Mouse (Mus musculus) midbrain, embryonic 15.5 days (tissue): ENCODE data around the gene Ak1. TPM values are rescaled to one million over a fixed set of nuclear protein-coding genes. Genes with fewer than 3 reads are reported as not detected.

Experiments
- ATAC-seq: fragments of 200-750 bp; cut with Nextera tagmentation; replicated peaks from 2 replicates; pipeline ENCODE4 v1.8.0; 2017; ENCODE audit warnings: moderate TSS enrichment
- H3K27ac ChIP-seq: fragments of 300-500 bp; sonication (generic); 2 replicates; pipeline ENCODE4 v1.5.1; 2015; ENCODE audit warnings: mild to moderate bottlenecking, inconsistent platforms
- H3K27me3 ChIP-seq: fragments of 300-500 bp; sonication (generic); replicated peaks from 2 replicates; pipeline ENCODE4 v1.6.1; 2015; ENCODE audit warnings: inconsistent platforms
- H3K36me3 ChIP-seq: fragments of 300-500 bp; sonication (generic); replicated peaks from 2 replicates; pipeline ENCODE4 v1.6.1; 2015; ENCODE audit warnings: inconsistent platforms
- H3K4me1 ChIP-seq: fragments of 300-500 bp; sonication (generic); 2 replicates; pipeline ENCODE4 v1.6.1; 2015; ENCODE audit warnings: inconsistent platforms
- H3K4me2 ChIP-seq: fragments of 300-500 bp; sonication (generic); 2 replicates; pipeline ENCODE4 v1.6.1; 2015; ENCODE audit warnings: inconsistent platforms, mild to moderate bottlenecking, moderate library complexity
- H3K4me3 ChIP-seq: fragments of 300-500 bp; sonication (generic); 2 replicates; pipeline ENCODE4 v1.5.1; 2015; ENCODE audit warnings: mild to moderate bottlenecking, inconsistent platforms
- H3K9ac ChIP-seq: fragments of 300-500 bp; sonication (generic); 2 replicates; pipeline ENCODE4 v1.6.1; 2015; ENCODE audit warnings: mild to moderate bottlenecking, inconsistent platforms
- H3K9me3 ChIP-seq: fragments of 300-500 bp; sonication (generic); 2 replicates; pipeline ENCODE4 v1.6.1; 2016; ENCODE audit warnings: inconsistent platforms
- WGBS: fragments of 180-500 bp; shearing (Covaris S2); methylation state at CpG from one replicate; pipeline ENCODE4 v1.1.7; 2015; ENCODE audit warnings: mixed read lengths; 5-methylcytosine and 5-hydroxymethylcytosine counted together
- polyA plus RNA-seq: library from polyadenylated mRNA; unstranded; fragments of >200 nt; fragmentation: Nextera tagmentation; extraction: Ambion mirVana; gene quantifications from 2 replicates; pipeline ENCODE4 v1.2.1, GENCODE M21; 2015

Ak1 gene
- polyA plus RNA-seq, 1 experiment from 2014 or later, result 97.6 TPM

DNA sequence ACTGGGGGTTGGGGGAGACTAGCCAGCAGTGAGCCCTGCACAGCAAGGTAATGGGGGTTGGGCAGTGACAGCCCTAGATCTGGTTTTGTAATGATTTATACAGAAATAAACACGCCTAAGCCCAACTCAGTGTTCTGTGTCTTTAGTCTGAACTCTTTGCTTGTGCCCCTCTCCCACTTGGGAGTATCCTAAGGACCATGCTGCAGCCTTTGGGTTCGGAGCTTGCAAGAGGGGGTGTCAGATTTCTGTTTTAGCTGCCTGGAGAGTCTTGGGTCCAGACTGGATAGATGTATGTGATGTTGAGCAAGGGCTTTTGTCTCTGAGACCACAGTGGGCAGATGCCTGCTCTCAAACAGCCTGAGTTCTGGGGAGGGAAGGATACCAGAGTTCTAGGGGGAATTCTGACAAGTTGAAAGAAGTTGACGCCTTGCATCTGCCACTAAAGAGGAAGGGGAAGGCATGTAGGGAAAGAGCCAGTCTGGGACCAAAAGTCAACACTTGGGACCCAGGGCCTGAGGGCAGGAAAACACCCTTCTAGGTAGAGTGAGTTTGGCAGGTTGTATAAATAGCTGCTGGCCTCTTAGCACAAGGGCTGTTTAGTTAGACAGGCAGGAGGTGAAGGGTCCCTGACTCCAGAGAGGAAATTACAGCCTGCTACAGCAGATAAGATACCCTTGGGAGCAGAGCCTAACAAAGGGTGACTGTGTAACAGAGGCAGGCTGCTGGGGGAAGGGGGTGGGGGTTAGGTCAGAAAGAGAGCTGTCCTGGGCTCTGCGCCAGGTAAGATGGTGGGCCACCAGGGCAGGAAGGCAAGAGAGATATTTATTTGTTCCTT, 659 bp upstream of the Ak1 start:
- H3K27ac ChIP-seq, result peak overlapping the region; percentile 21; the same call in 1 of the 2 replicates
- no peaks in the 10 kb centered on the region for H3K36me3 ChIP-seq
- no peaks in the 10 kb centered on the region for H3K27me3 ChIP-seq
- no peak overlapping the region for H3K4me2 ChIP-seq
- no peaks in the 10 kb centered on the region for H3K9me3 ChIP-seq
- WGBS, result 44% methylated on average over 4 of the region's 4 CpGs
- no peak for ATAC-seq
- no peak overlapping the region for H3K9ac ChIP-seq
- peaks cover 30% of the 10 kb centered on the region for H3K4me1 ChIP-seq
- no peak overlapping the region for H3K4me3 ChIP-seq

DNA sequence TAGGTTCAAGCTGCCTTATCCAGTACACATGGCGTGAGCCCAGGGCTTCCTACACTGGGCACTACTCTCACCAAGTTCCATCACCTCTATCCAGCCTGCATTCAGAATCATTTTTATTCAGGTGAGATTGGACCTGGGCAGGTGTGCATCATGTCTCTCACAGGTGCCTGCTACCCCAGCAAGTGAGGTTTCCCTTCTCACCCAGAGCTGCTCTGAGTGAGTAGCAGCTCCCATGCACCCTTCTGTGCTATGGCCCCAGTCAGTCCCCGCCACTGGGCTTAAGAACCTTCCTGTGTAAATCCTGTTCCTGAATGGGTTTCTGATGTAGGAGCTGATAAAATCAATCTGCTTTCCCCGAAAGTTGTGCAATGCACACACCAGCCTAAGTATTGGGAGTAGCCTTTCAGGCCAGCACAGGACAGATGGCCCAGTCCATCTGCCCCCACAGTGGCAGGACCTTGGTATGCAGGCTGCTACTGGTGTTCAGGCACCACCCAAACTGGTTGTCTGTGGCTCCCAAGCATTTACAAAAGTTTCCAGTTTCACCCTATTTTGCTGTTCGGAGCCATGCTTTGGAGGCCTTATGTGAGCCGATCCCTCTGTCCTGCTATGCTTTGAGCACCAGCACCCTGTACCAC, 2.7 kb downstream of the Ak1 start:
- Histone ChIP-seq H3K36me3 (no peaks in the 10 kb centered on the region), H3K9ac (no peak overlapping the region), H3K9me3 (no peaks in the 10 kb centered on the region), H3K4me1 (peaks cover 58% of the 10 kb centered on the region), H3K4me2 (no peak overlapping the region), H3K27me3 (no peaks in the 10 kb centered on the region), H3K27ac (no peak overlapping the region), H3K4me3 (no peak overlapping the region)
- no peak for ATAC-seq
- WGBS, result 77% methylated on average over 5 of the region's 5 CpGs

DNA sequence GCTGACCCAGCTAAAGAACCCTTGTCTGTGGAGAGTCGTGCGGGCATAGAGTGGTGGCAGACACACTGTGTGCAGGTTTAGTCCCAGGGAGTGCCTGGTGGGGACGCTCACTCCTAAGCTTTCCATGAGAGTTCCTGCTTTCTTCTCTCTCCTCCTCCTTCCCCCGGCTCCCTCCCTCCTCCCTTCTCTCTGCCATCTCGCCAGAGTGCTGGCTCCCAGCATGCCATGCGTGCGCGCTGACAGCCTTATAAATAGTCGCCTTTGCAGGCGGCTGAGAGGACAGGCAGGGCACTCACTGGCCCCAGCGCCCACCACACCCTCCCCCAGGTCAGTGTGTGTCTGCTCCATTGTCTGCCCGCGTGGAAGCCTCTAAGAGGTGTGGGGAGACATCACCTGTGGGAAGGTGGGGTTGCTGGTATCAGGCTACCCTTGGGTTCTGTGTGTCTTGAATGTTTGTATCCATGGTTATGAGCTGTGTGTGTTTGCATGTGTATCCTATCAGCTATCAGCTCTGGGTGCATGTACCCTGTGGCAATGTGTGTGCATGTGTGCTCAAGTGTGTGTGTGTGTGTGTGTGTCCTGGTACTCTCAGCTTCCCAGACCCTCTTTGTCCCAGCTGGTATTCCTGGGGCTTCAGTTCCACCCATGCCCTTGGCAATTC, 3.8 kb downstream of the Ak1 start:
- peak overlapping the region; percentile 57 for H3K4me2 ChIP-seq
- no peaks in the 10 kb centered on the region for H3K27me3 ChIP-seq
- peak overlapping the region; percentile 43 for H3K9ac ChIP-seq
- H3K9me3 ChIP-seq, result no peaks in the 10 kb centered on the region
- H3K36me3 ChIP-seq, result no peaks in the 10 kb centered on the region
- H3K4me1 ChIP-seq, result peaks cover 65% of the 10 kb centered on the region
- peak overlapping the region; percentile 83 for H3K27ac ChIP-seq
- peak; percentile 75 for ATAC-seq
- WGBS, result under 1% methylated on average over 13 of the region's 13 CpGs
- H3K4me3 ChIP-seq, result peak overlapping the region; percentile 35

DNA sequence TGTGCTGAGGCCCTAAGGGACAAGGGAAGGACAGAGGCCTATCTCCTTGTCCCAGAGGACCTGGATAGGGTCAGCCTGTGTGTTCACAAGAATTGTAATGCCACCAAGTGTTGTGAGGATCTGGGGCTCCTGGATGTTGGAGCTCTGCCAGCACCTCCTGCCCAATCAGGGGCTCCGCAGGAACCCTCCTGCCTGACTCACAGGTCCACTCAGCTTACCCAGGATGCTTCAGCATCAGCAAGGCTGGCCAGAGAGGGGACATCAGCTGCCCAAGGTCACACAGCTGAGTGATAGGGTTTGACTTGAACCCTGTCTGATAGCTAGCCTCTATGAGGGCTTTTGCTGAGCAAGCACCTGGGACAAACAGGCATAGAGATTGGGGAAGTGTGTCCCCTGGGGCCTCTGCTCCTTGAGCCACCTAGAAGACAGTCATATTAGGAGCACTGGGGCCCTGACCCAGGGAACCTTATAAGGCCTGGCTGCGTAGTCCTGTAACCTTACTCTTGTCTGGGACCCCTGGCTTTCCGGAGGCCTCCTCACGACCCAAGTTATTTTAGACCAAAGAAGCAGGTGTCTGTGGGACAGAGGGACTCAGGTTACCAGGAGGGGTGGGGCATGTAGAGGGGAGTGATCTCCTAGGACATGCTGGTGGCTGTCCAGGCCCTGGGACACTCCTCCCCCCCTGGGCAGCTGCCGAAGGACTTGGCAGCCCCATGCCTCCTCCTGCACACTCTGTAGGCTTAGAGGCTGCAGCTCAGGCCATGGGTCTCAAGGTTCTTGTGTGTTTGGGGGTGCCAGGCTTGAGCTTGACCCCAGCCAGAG, 4.5 kb downstream of the Ak1 start:
- H3K27ac ChIP-seq, result peak overlapping the region; percentile 83

DNA sequence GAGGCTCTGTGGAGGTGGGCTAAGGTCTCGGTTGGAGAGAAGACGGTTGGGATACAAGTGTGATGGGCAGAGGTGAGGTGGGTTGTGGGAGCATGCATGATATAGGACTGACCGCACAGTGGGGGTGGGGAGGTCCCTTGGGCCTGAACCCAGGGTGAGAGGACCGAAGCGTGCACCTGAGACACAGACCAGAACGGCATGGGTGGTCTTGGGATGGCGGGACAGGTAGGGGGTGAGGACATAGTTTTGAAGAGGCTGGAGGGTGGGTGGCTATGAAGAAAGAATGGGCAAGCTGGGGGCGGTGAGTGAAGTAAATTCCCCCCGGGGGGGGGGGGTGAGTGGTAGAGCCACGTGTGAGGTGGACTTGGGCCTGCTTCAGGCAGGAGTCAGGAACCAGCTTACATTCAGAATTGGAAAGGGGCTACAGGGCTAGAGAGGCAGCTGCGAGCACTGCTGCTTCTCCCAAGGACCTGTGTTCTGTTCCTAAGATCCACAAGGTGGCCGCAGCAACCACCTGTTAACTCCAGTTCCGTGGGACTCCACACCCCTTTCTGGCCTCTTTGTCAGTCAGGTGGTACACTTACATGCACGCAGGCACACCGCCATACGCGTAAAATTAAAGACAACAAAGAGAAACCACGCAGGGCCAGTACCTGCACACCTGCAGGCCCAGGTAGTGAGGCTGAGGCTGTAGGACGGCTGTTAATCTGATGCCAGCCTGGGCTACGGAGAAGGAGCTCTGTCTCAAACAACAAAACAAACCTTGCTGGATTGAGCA, 5.9 kb downstream of the Ak1 start:
- H3K27me3 ChIP-seq, result no peaks in the 10 kb centered on the region
- no peak overlapping the region for H3K9ac ChIP-seq
- H3K4me1 ChIP-seq, result peaks cover 58% of the 10 kb centered on the region
- 76% methylated on average over 20 of the region's 20 CpGs for WGBS
- H3K4me2 ChIP-seq, result no peak overlapping the region
- H3K27ac ChIP-seq, result no peak overlapping the region
- no peak for ATAC-seq
- H3K36me3 ChIP-seq, result no peaks in the 10 kb centered on the region
- no peak overlapping the region for H3K4me3 ChIP-seq
- no peaks in the 10 kb centered on the region for H3K9me3 ChIP-seq

More for the DNA sequence above, 4.5 kb downstream of the Ak1 start:
- Histone ChIP-seq H3K27me3 (no peaks in the 10 kb centered on the region), H3K4me3 (peak overlapping the region; percentile 35), H3K9me3 (no peaks in the 10 kb centered on the region), H3K4me2 (peak overlapping the region; percentile 57), H3K9ac (peak overlapping the region; percentile 43), H3K36me3 (no peaks in the 10 kb centered on the region), H3K4me1 (peaks cover 61% of the 10 kb centered on the region)
- 70% methylated on average over 5 of the region's 5 CpGs for WGBS
- no peak; the same call in 1 of the 2 replicates for ATAC-seq

DNA sequence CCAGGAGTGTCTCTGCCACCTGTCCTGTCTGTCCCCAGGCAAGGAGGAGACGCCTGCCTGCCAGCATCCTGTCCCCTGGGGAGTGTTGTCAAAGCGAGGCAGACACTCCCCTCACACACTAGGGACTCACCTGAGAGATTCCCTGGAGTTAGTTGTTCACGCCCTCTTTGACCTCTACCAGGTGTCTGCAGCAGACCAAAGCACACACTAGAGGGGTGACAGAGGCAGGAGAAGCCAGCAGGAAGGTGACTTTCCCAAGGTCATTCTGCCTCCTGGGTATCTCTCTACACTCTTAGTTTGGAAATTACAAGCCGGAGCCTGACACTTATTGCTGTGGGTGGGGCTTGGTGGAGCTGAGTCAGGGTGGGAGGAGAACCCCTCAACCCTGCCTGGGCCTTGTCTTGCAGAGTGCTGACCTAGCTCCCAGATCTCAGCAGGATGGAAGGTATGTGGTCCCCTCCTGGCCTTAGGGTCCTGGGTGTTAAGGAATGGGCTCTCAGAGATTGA, 6.5 kb downstream of the Ak1 start:
- Histone ChIP-seq H3K27me3 (no peaks in the 10 kb centered on the region), H3K4me3 (no peak overlapping the region), H3K36me3 (no peaks in the 10 kb centered on the region), H3K4me1 (peaks cover 58% of the 10 kb centered on the region), H3K4me2 (peak overlapping the region; percentile 33; the same call in 1 of the 2 replicates), H3K9me3 (no peaks in the 10 kb centered on the region), H3K9ac (no peak overlapping the region; the same call in 1 of the 2 replicates), H3K27ac (0 out of 2 replicates have a peak overlapping the region, but pooled peaks have one; percentile 36)
- WGBS, result 69% methylated on average over 4 of the region's 4 CpGs
- ATAC-seq, result no peak

DNA sequence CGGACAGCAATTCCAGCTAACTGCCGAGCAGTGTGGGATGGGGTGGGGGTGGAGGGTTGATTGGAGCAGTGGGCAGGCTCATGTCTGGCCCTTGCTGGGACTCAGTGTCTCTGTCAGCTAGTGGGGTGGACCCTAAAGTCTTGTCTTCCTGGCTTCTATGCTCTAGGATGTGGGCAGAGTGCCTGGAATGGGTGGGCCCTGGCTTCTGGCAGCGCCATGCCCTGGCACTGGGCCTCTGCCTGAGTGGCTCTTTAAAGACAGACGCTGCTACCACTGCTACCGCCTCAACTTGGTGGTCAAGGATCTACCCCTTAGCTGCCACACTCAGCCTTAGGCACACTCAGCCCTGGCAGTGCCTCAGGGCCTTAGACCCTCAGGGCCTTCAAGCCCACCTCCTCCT, 7.2 kb downstream of the Ak1 start:
- WGBS, result 28% methylated on average over 5 of the region's 5 CpGs
- H3K4me3 ChIP-seq, result no peak overlapping the region
- no peaks in the 10 kb centered on the region for H3K27me3 ChIP-seq
- H3K36me3 ChIP-seq, result no peaks in the 10 kb centered on the region
- no peaks in the 10 kb centered on the region for H3K9me3 ChIP-seq
- peak overlapping the region; percentile 33 for H3K4me2 ChIP-seq
- peaks cover 58% of the 10 kb centered on the region for H3K4me1 ChIP-seq
- H3K27ac ChIP-seq, result peak overlapping the region; percentile 67
- 0 out of 2 replicates have a peak, but pooled peaks have one; percentile 13 for ATAC-seq
- no peak overlapping the region; the same call in 1 of the 2 replicates for H3K9ac ChIP-seq

DNA sequence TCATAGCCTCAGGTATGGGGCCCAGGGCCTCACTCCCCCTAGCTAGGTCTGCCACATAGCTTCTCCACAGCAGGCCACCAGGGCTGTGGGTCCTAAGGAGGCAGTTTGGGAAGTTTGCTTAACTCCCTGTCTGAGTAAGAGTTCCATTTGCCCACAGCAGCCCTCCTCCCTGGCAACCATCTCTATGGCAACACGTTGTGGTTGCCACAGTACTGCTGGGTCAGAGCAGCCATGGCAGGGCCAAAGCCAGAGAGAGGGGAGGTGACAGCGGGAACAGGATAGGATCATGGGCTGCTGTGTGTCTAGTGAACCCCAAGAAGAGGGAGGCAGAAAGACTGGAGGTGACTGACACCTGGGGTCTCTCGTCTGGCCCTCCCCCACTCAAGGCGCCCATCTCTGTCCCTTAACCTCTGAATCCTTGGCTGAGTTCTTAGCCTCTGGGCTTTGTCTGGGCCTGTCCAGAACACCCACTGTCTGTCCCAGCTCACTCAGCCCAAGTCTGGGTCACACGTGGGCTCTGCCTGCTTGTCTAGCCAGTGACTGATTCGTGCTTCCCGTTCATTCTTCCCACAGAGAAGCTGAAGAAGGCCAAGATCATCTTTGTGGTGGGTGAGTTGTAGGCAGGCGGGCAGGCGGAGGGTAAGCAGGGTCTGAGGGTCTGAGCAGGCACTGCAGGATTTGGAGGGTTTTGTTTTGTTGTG, 7.9 kb downstream of the Ak1 start:
- 27% methylated on average over 9 of the region's 9 CpGs for WGBS
- H3K27me3 ChIP-seq, result no peaks in the 10 kb centered on the region
- H3K4me3 ChIP-seq, result peak overlapping the region; percentile 7; the same call in 1 of the 2 replicates
- no peak overlapping the region for H3K9ac ChIP-seq
- H3K27ac ChIP-seq, result peak overlapping the region; percentile 67
- no peaks in the 10 kb centered on the region for H3K9me3 ChIP-seq
- H3K4me1 ChIP-seq, result peaks cover 58% of the 10 kb centered on the region
- H3K36me3 ChIP-seq, result no peaks in the 10 kb centered on the region
- peak; percentile 67 for ATAC-seq
- H3K4me2 ChIP-seq, result peak overlapping the region; percentile 33

DNA sequence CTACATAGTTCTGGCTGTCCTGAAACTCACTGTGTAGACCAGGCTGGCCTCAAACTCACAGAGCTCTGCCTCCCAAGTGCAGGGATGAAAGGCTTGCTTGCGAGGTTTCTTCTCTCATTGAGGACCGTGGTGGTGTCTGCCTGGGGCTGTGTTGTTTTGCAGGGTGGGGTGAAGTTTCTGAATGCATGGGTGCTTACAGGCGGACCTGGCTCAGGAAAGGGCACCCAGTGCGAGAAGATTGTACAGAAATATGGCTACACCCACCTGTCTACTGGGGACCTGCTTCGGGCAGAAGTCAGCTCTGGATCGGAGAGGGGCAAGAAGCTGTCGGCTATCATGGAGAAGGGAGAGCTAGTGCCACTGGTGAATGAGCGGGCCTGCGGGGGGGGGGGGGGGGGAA, 8.5 kb downstream of the Ak1 start:
- H3K4me3 ChIP-seq, result no peak overlapping the region
- no peak for ATAC-seq
- 72% methylated on average over 9 of the region's 9 CpGs for WGBS

DNA sequence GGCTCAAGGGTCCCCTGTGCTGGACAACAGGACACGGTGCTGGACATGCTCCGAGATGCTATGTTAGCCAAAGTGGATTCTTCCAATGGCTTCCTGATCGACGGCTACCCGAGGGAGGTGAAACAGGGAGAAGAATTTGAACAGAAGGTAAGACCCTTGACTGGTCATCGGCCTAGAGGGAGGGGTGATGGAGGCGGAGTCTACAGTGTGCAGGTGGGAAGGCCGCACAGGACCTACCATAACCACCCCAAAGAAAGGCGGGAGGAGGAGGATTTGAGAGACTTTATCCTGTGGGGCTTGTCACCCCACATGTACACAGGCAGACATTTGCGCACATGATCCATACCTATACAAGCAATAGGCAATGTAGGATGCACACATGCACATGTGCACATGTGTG, 9.5 kb downstream of the Ak1 start:
- Histone ChIP-seq H3K36me3 (no peaks in the 10 kb centered on the region), H3K27me3 (no peaks in the 10 kb centered on the region), H3K4me3 (no peak overlapping the region), H3K9me3 (no peaks in the 10 kb centered on the region), H3K9ac (no peak overlapping the region), H3K4me2 (no peak overlapping the region), H3K27ac (no peak overlapping the region), H3K4me1 (peaks cover 43% of the 10 kb centered on the region)
- no peak for ATAC-seq
- WGBS, result 86% methylated on average over 10 of the region's 10 CpGs

More for the DNA sequence above, 8.5 kb downstream of the Ak1 start:
- H3K9me3 ChIP-seq, result no peaks in the 10 kb centered on the region
- no peaks in the 10 kb centered on the region for H3K36me3 ChIP-seq
- no peak overlapping the region for H3K9ac ChIP-seq
- H3K27ac ChIP-seq, result 0 out of 2 replicates have a peak overlapping the region, but pooled peaks have one; percentile 67
- H3K4me2 ChIP-seq, result peak overlapping the region; percentile 33
- H3K27me3 ChIP-seq, result no peaks in the 10 kb centered on the region
- H3K4me1 ChIP-seq, result peaks cover 53% of the 10 kb centered on the region
